Mouse (Mus musculus) heart, postnatal 0 days (tissue): Measurements from ENCODE around the gene C1qtnf2.

ENCODE experiments used
- CTCF ChIP-seq: IDR thresholded peaks from 2 replicates; pipeline ENCODE4 v1.5.1; 2016; ENCODE audit warnings: antibody characterized with exemption, control low read depth, low read depth
- EP300 ChIP-seq: IDR thresholded peaks from 2 replicates; pipeline ENCODE4 v1.6.1; 2016; ENCODE audit warnings: antibody characterized with exemption, low read depth

GRCm38 (mm10) chr11:43530043-43530442, 56.0 kb downstream of the C1qtnf2 start:
- TF ChIP-seq CTCF = no peak
- TF ChIP-seq EP300 = no peak
